Mouse (Mus musculus) ES-Bruce4 (cell line): ENCODE data around the gene Grm1. TPM values are rescaled to one million over a fixed set of nuclear protein-coding genes. Genes with fewer than 3 reads are reported as not detected.

Source experiments
- H3K27ac ChIP-seq: 2 replicates; pipeline ENCODE4 v1.5.1; 2012; ENCODE audit warnings: low read length, inconsistent platforms; ENCODE audit not compliant: insufficient read depth
- H3K27me3 ChIP-seq: 2 replicates; pipeline ENCODE4 v1.6.1; 2012; ENCODE audit warnings: mild to moderate bottlenecking, low read length, inconsistent platforms; ENCODE audit not compliant: control insufficient read depth, poor library complexity, insufficient read depth, severe bottlenecking
- H3K36me3 ChIP-seq: 2 replicates; pipeline ENCODE4 v1.6.1; 2012; ENCODE audit warnings: inconsistent platforms, mild to moderate bottlenecking, low read length, moderate library complexity; ENCODE audit not compliant: control insufficient read depth, poor library complexity, insufficient read depth, severe bottlenecking
- H3K4me1 ChIP-seq: one replicate; pipeline ENCODE4 v1.8.1; 2011; ENCODE audit warnings: low read length; ENCODE audit not compliant: control insufficient read depth, insufficient read depth
- H3K4me3 ChIP-seq: 2 replicates; pipeline ENCODE4 v1.5.1; 2011; ENCODE audit warnings: low read depth, mild to moderate bottlenecking, low read length
- H3K9ac ChIP-seq: 2 replicates; pipeline ENCODE4 v1.6.1; 2012; ENCODE audit warnings: low read depth, mild to moderate bottlenecking, inconsistent platforms; ENCODE audit not compliant: poor library complexity, severe bottlenecking
- H3K9me3 ChIP-seq: replicated peaks from 2 replicates; pipeline ENCODE4 v1.6.1; 2012; ENCODE audit warnings: mild to moderate bottlenecking, low read length, inconsistent platforms; ENCODE audit not compliant: control insufficient read depth, poor library complexity, insufficient read depth, severe bottlenecking
- CTCF ChIP-seq: IDR thresholded peaks from one replicate; pipeline ENCODE4 v1.8.1; 2011; ENCODE audit warnings: low read depth, low read length
- EP300 ChIP-seq: IDR thresholded peaks from 2 replicates; pipeline ENCODE4 v1.6.1; 2011; ENCODE audit warnings: low read depth, low read length; ENCODE audit not compliant: insufficient read depth
- POLR2A ChIP-seq: IDR thresholded peaks from one replicate; pipeline ENCODE4 v1.8.1; 2011; ENCODE audit warnings: low read length; ENCODE audit not compliant: insufficient read depth
- polyA plus RNA-seq: library from polyadenylated mRNA; stranded (reverse); fragments of >200 nt; gene quantifications from 2 replicates; pipeline ENCODE4 v1.2.4, GENCODE M21; 2011; ENCODE audit warnings: low read depth; ENCODE audit not compliant: missing spikeins, insufficient read depth, insufficient read length

The Grm1 gene
- polyA plus RNA-seq, 1 experiment = not detected

- H3K9me3 ChIP-seq = no peaks in the 10 kb centered on the region
- no peak overlapping the region for H3K27ac ChIP-seq
- H3K9ac ChIP-seq = no peak overlapping the region
- no peak overlapping the region for H3K4me3 ChIP-seq
- no peak for TF ChIP-seq CTCF
- no peak for TF ChIP-seq EP300
- no peak for TF ChIP-seq POLR2A
- no peaks in the 10 kb centered on the region for H3K27me3 ChIP-seq
- no peaks in the 10 kb centered on the region for H3K4me1 ChIP-seq
- no peaks in the 10 kb centered on the region for H3K36me3 ChIP-seq
Observed at GRCm38 (mm10) chr10:10744097-10744496, 338.1 kb downstream of the Grm1 start.

- Histone ChIP-seq H3K9ac (no peak overlapping the region), H3K27ac (no peak overlapping the region), H3K4me1 (no peaks in the 10 kb centered on the region), H3K9me3 (no peaks in the 10 kb centered on the region), H3K36me3 (no peaks in the 10 kb centered on the region), H3K27me3 (no peaks in the 10 kb centered on the region), H3K4me3 (no peak overlapping the region)
- no peak for TF ChIP-seq CTCF
- TF ChIP-seq POLR2A = no peak
- TF ChIP-seq EP300 = no peak
Observed at GRCm38 (mm10) chr10:10742172-10742571, 340.0 kb downstream of the Grm1 start.

- no peak for TF ChIP-seq CTCF
- no peak for TF ChIP-seq EP300
- TF ChIP-seq POLR2A = no peak
- H3K4me1 ChIP-seq = no peaks in the 10 kb centered on the region
- H3K27me3 ChIP-seq = no peaks in the 10 kb centered on the region
- no peaks in the 10 kb centered on the region for H3K36me3 ChIP-seq
- no peak overlapping the region for H3K4me3 ChIP-seq
- no peaks in the 10 kb centered on the region for H3K9me3 ChIP-seq
- no peak overlapping the region for H3K9ac ChIP-seq
- H3K27ac ChIP-seq = no peak overlapping the region
Observed at GRCm38 (mm10) chr10:10741314-10741713, 340.8 kb downstream of the Grm1 start.

GRCm38 (mm10) chr10:10740729-10741128 lies 341.4 kb downstream of the Grm1 start:
- Histone ChIP-seq H3K9me3 (no peaks in the 10 kb centered on the region), H3K9ac (no peak overlapping the region), H3K27me3 (no peaks in the 10 kb centered on the region), H3K27ac (no peak overlapping the region), H3K4me1 (no peaks in the 10 kb centered on the region), H3K36me3 (no peaks in the 10 kb centered on the region), H3K4me3 (no peak overlapping the region)
- TF ChIP-seq CTCF (no peak), POLR2A (no peak), EP300 (no peak)

- no peak overlapping the region for H3K9ac ChIP-seq
- H3K4me3 ChIP-seq = no peak overlapping the region
- H3K36me3 ChIP-seq = no peaks in the 10 kb centered on the region
- no peaks in the 10 kb centered on the region for H3K4me1 ChIP-seq
- no peak overlapping the region for H3K27ac ChIP-seq
- H3K27me3 ChIP-seq = no peaks in the 10 kb centered on the region
- no peak for TF ChIP-seq EP300
- TF ChIP-seq CTCF = no peak
- no peak for TF ChIP-seq POLR2A
- no peaks in the 10 kb centered on the region for H3K9me3 ChIP-seq
Observed at GRCm38 (mm10) chr10:10737041-10737681, 345.0 kb downstream of the Grm1 start.

- H3K4me3 ChIP-seq = no peak overlapping the region
- TF ChIP-seq POLR2A (no peak), CTCF (no peak), EP300 (no peak)
- H3K36me3 ChIP-seq = no peaks in the 10 kb centered on the region
- H3K27ac ChIP-seq = no peak overlapping the region
- no peaks in the 10 kb centered on the region for H3K9me3 ChIP-seq
- H3K4me1 ChIP-seq = no peaks in the 10 kb centered on the region
- H3K9ac ChIP-seq = no peak overlapping the region
- no peaks in the 10 kb centered on the region for H3K27me3 ChIP-seq
Observed at GRCm38 (mm10) chr10:10734561-10734960, 347.6 kb downstream of the Grm1 start.
